Mouse (Mus musculus) G1E (cell line): ENCODE measurements around the gene Ufl1.

Experiments
- CTCF ChIP-seq: IDR thresholded peaks from 2 replicates; pipeline ENCODE4 v1.5.1; 2012; ENCODE audit warnings: low read depth, low read length, inconsistent platforms, mixed read lengths
- GATA1 ChIP-seq: IDR thresholded peaks from 2 replicates; pipeline ENCODE4 v1.6.1; 2012; ENCODE audit warnings: borderline replicate concordance, low read length, inconsistent platforms, mixed read lengths

GRCm38 (mm10) chr4:25322631-25323178 is 41.1 kb upstream of the Ufl1 start:
- no peak for TF ChIP-seq GATA1
- TF ChIP-seq CTCF: no peak
